Mouse (Mus musculus) left cerebral cortex, postnatal 4 days (tissue): ENCODE results near the gene Gpr25. TPM values are rescaled to one million over a fixed set of nuclear protein-coding genes. Genes with fewer than 3 reads are reported as not detected.

ENCODE experiments used
- total RNA-seq, 2 experiments: library from RNA; stranded (reverse); gene quantifications; 2 replicates each; pipeline ENCODE4 v1.2.3; 2021

Gpr25 gene
- total RNA-seq, 2 experiments from 2014 or later: 10.2 to 11.5 TPM

Other genes starting within 250 kb of the Gpr25 start
- gene Ascl5, start 210.1 kb downstream of the Gpr25 start, total RNA-seq: 1 to 10 TPM; 1.2 to 1.3 TPM
- gene Cacna1s, start 208.1 kb downstream of the Gpr25 start, total RNA-seq: under 1 TPM; 0.60 to 0.95 TPM
- gene Kif21b, start 129.5 kb downstream of the Gpr25 start, total RNA-seq: 100 to 1,000 TPM; 320 to 326 TPM
- 1 to 10 TPM; 1.0 to 1.2 TPM for gene Mroh3, start 48.0 kb downstream of the Gpr25 start, total RNA-seq
- gene Inava, start 26.6 kb downstream of the Gpr25 start, total RNA-seq: 1 to 10 TPM; 4.8 to 5.9 TPM
- gene Camsap2, start 85.2 kb upstream of the Gpr25 start, total RNA-seq: 100 to 1,000 TPM; 153 to 159 TPM
- 10 to 100 TPM; 11.2 to 14.1 TPM for gene Ddx59, start 154.4 kb upstream of the Gpr25 start, total RNA-seq
- gene Kif14, start 205.5 kb upstream of the Gpr25 start, total RNA-seq: 1 to 10 TPM; 1.5 to 2.1 TPM